Mouse (Mus musculus) forebrain, embryonic 12.5 days (tissue): ENCODE measurements around the gene Kat2b. TPM values are rescaled to one million over a fixed set of nuclear protein-coding genes. Genes with fewer than 3 reads are reported as not detected.
A peak's percentile ranks its signal among the peaks of the same experiment; 100 is the strongest.
"Not testable (repeated sequence)": the region's sequence is repeated elsewhere in the genome, so short reads cannot be mapped to it uniquely, and the experiment has no call there.

ENCODE experiments used
- ATAC-seq: fragments of 200-750 bp; cut with Nextera tagmentation; 2 replicates; pipeline ENCODE4 v1.8.0; 2017; ENCODE audit warnings: moderate TSS enrichment; ENCODE audit not compliant: low FRiP score
- H3K27ac ChIP-seq: fragments of 300-500 bp; sonication (generic); 2 replicates; pipeline ENCODE4 v1.5.1; 2016; ENCODE audit warnings: mild to moderate bottlenecking
- H3K27me3 ChIP-seq: fragments of 300-500 bp; sonication (generic); 2 replicates; pipeline ENCODE4 v1.6.1; 2016; ENCODE audit warnings: mild to moderate bottlenecking
- H3K36me3 ChIP-seq: fragments of 300-500 bp; sonication (generic); replicated peaks from 2 replicates; pipeline ENCODE4 v1.6.1; 2016; ENCODE audit warnings: mild to moderate bottlenecking
- H3K4me1 ChIP-seq: fragments of 300-500 bp; sonication (generic); 2 replicates; pipeline ENCODE4 v1.6.1; 2016
- H3K4me2 ChIP-seq: fragments of 300-500 bp; sonication (generic); 2 replicates; pipeline ENCODE4 v1.6.1; 2016; ENCODE audit warnings: mild to moderate bottlenecking, moderate library complexity
- H3K4me3 ChIP-seq: fragments of 300-500 bp; sonication (generic); replicated peaks from 2 replicates; pipeline ENCODE4 v1.5.1; 2016; ENCODE audit warnings: mild to moderate bottlenecking
- H3K9ac ChIP-seq: fragments of 300-500 bp; sonication (generic); 2 replicates; pipeline ENCODE4 v1.6.1; 2016; ENCODE audit warnings: mild to moderate bottlenecking
- H3K9me3 ChIP-seq: fragments of 300-500 bp; sonication (generic); 2 replicates; pipeline ENCODE4 v1.6.1; 2016
- WGBS: fragments of 180-500 bp; shearing (Covaris S2); methylation state at CpG from one replicate; pipeline ENCODE4 v1.1.7; 2016; 5-methylcytosine and 5-hydroxymethylcytosine counted together
- polyA plus RNA-seq: library from polyadenylated mRNA; unstranded; fragments of >200 nt; fragmentation: Nextera tagmentation; extraction: Ambion mirVana; gene quantifications from 2 replicates; pipeline ENCODE4 v1.2.1, GENCODE M21; 2016

The Kat2b gene
- polyA plus RNA-seq, result 7.4 and 8.1 TPM in 2 replicates

- H3K4me1 ChIP-seq, result peaks cover 33% of the 10 kb centered on the region
- H3K4me2 ChIP-seq, result peak within 1 kb of the TSS; percentile 89
- peak within 1 kb of the TSS; percentile 96 for H3K9ac ChIP-seq
- under 1% methylated on average over 20 of the region's 20 CpGs for WGBS
- peak within 1 kb of the TSS; percentile 97 for H3K27ac ChIP-seq
- no peaks in the 10 kb centered on the region for H3K27me3 ChIP-seq
- no peaks in the 10 kb centered on the region for H3K36me3 ChIP-seq
- H3K4me3 ChIP-seq, result peak within 1 kb of the TSS; percentile 94
- H3K9me3 ChIP-seq, result no peaks in the 10 kb centered on the region
- ATAC-seq, result no peak
These were observed at the start of gene Kat2b for GRCm38 (mm10) chr17:53566161-53566918. TSS of gene Kat2b (plus strand) at chr17:53566861.

DNA sequence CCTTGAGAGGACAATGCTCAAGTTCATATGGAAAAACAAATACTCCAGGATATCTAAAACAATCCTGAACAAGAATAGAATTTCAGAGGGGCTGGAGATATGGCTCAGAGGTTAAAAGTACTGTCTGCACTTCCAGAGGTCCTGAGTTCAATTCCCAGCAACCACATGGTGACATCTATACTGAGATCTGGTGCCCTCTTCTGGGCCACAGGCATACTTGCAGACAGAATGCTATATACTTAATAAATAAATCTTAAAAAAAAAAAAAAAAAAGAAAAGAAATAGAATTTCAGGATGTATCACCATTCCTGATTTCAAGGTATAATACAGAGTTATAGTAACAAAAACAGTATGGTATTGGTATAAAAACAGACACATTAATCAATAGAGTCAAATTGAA lies 47.3 kb upstream of the Kat2b start:
- Histone ChIP-seq H3K36me3 (no peaks in the 10 kb centered on the region), H3K9me3 (no peaks in the 10 kb centered on the region), H3K27ac (no peak overlapping the region), H3K4me1 (no peaks in the 10 kb centered on the region), H3K4me3 (no peak overlapping the region), H3K9ac (no peak overlapping the region), H3K27me3 (no peaks in the 10 kb centered on the region), H3K4me2 (no peak overlapping the region)
- ATAC-seq, result no peak

DNA sequence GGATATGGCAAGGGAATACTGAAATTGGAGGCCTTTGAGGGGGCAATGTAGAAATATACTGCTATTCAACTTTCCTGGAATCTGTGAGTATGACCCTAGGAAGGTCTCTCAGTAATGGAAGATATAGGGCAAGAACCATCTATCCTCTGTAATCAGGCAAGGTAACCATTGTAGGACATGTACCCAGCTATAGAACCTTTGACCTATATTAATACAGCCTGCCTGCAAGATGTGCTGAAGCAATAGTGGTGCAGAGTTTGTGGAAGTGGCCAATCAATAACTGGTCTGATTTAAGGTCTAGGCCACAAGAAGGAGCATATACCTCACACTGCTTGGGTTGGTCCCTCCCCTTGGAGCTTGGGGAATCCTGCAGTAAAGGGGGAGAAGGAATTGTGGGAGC lies 46.2 kb upstream of the Kat2b start:
- no peak overlapping the region for H3K4me3 ChIP-seq
- H3K36me3 ChIP-seq, result no peaks in the 10 kb centered on the region
- no peaks in the 10 kb centered on the region for H3K9me3 ChIP-seq
- no peak for ATAC-seq
- no peak overlapping the region for H3K27ac ChIP-seq
- H3K27me3 ChIP-seq, result no peaks in the 10 kb centered on the region
- H3K4me1 ChIP-seq, result no peaks in the 10 kb centered on the region
- no peak overlapping the region for H3K9ac ChIP-seq
- H3K4me2 ChIP-seq, result no peak overlapping the region

- Histone ChIP-seq H3K4me1 (no peaks in the 10 kb centered on the region), H3K9me3 (no peaks in the 10 kb centered on the region), H3K36me3 (no peaks in the 10 kb centered on the region), H3K4me3 (no peak overlapping the region), H3K9ac (no peak overlapping the region), H3K4me2 (no peak overlapping the region), H3K27me3 (no peaks in the 10 kb centered on the region), H3K27ac (no peak overlapping the region)
- ATAC-seq, result no peak
- WGBS, result 86% methylated on average over 2 of the region's 2 CpGs
These were observed 38.6 kb upstream of the Kat2b start for GRCm38 (mm10) chr17:53528034-53528433.

DNA sequence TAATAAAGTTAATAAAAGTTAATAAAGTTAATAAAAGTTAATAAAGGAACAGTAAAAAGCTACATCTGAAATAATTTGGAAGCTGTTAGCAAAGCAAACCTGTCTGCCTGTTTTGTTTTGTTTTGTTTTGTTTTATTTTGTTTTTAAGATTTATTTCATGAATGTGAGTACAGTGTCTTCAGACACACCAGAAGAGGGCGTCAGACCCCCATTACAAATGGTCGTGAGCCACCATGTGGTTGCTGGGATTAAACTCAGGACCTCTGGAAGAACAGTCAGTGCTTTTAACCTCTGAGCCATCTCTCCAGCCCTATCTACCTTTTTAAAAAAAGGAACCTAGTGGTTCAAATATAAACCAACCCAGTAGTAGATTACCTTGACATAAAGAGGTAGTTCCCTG lies 35.5 kb upstream of the Kat2b start:
- Histone ChIP-seq H3K27me3 (no peaks in the 10 kb centered on the region), H3K36me3 (no peaks in the 10 kb centered on the region), H3K4me3 (no peak overlapping the region), H3K9me3 (no peaks in the 10 kb centered on the region), H3K4me2 (no peak overlapping the region), H3K27ac (no peak overlapping the region), H3K4me1 (no peaks in the 10 kb centered on the region), H3K9ac (no peak overlapping the region)
- no peak for ATAC-seq
- WGBS, result 59% methylated on average over 2 of the region's 2 CpGs

DNA sequence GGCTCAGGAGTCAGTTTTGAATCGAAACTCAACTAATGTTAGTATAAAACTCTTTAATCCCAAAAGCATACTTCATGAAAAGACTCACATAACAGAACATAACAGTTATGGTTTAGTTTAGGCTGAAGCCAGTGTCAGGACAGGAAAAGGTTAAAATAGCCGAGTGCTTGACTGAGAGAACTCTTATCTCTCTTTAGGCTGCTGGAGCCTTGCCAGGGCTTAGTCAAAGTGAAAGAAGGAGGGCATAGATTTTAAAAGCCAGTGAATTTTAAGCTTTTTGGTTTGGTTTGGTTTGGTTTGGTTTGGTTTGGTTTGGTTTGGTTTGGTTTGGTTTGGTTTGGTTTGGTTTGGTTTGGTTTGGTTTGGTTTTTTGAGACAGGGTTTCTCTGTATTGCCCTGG lies 34.2 kb upstream of the Kat2b start:
- no peak for ATAC-seq
- Histone ChIP-seq H3K4me2 (no peak overlapping the region), H3K9ac (no peak overlapping the region), H3K36me3 (no peaks in the 10 kb centered on the region), H3K9me3 (no peaks in the 10 kb centered on the region), H3K27ac (no peak overlapping the region), H3K4me1 (no peaks in the 10 kb centered on the region), H3K27me3 (no peaks in the 10 kb centered on the region), H3K4me3 (no peak overlapping the region)
- WGBS, result 88% methylated on average over 2 of the region's 2 CpGs

DNA sequence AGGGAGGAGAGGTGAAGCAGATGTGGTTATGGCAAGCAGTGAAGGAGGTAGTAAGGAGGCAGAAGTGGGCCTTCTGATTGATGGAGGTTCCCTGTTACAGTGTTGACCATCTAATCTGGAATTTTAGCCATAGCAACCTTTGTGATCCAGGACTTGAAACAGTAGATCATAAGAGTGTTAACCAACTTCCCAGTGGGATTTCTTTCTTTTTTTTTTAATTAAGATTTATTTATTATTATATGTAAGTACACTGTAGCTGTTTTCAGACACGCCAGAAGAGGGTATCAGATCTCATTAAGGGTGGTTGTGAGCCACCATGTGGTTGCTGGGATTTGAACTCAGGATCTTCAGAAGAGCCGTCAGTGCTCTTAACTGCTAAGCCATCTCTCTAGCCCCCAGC lies 27.3 kb upstream of the Kat2b start, which contains the start of gene Pp2d1:
Pp2d1 (minus strand) TSS at position 101 of the 400 bp plus-strand sequence.
- H3K27ac ChIP-seq, H3K9me3 ChIP-seq, H3K36me3 ChIP-seq, H3K4me3 ChIP-seq, H3K4me1 ChIP-seq, H3K27me3 ChIP-seq, H3K4me2 ChIP-seq, H3K9ac ChIP-seq, ATAC-seq: not testable (repeated sequence)
- WGBS, result 78% methylated on average over 2 of the region's 2 CpGs

DNA sequence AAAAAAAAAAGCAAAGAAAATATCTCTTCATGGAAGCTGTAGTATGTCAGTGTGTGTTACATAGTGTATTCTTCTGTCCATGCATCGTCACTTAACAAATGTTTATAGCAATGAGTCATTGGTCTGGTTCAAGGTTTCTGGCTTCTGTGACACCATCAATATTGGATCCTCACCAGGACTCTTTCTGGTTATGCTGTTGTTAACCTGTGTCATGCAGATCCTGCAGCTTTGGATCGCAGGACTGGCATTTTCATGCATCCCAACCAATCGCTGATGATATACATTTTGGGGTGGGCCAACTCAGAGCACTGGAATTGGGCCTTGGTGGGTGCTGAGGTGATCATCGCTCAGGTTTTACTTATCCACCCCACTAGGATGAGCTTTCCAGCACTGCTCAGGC lies 24.1 kb upstream of the Kat2b start:
- Histone ChIP-seq H3K27me3 (no peaks in the 10 kb centered on the region), H3K9ac (no peak overlapping the region), H3K4me3 (no peak overlapping the region), H3K4me2 (no peak overlapping the region), H3K36me3 (no peaks in the 10 kb centered on the region), H3K27ac (no peak overlapping the region), H3K4me1 (no peaks in the 10 kb centered on the region), H3K9me3 (no peaks in the 10 kb centered on the region)
- ATAC-seq, result no peak
- WGBS, result 94% methylated on average over 4 of the region's 4 CpGs

- H3K27ac ChIP-seq, result no peak overlapping the region
- no peak overlapping the region for H3K4me2 ChIP-seq
- H3K27me3 ChIP-seq, result no peaks in the 10 kb centered on the region
- H3K9ac ChIP-seq, result no peak overlapping the region
- H3K9me3 ChIP-seq, result no peaks in the 10 kb centered on the region
- H3K4me3 ChIP-seq, result no peak overlapping the region
- ATAC-seq, result no peak
- 74% methylated on average over 9 of the region's 9 CpGs for WGBS
- no peaks in the 10 kb centered on the region for H3K36me3 ChIP-seq
- no peaks in the 10 kb centered on the region for H3K4me1 ChIP-seq
These were observed 22.9 kb upstream of the Kat2b start for GRCm38 (mm10) chr17:53543591-53544324.

DNA sequence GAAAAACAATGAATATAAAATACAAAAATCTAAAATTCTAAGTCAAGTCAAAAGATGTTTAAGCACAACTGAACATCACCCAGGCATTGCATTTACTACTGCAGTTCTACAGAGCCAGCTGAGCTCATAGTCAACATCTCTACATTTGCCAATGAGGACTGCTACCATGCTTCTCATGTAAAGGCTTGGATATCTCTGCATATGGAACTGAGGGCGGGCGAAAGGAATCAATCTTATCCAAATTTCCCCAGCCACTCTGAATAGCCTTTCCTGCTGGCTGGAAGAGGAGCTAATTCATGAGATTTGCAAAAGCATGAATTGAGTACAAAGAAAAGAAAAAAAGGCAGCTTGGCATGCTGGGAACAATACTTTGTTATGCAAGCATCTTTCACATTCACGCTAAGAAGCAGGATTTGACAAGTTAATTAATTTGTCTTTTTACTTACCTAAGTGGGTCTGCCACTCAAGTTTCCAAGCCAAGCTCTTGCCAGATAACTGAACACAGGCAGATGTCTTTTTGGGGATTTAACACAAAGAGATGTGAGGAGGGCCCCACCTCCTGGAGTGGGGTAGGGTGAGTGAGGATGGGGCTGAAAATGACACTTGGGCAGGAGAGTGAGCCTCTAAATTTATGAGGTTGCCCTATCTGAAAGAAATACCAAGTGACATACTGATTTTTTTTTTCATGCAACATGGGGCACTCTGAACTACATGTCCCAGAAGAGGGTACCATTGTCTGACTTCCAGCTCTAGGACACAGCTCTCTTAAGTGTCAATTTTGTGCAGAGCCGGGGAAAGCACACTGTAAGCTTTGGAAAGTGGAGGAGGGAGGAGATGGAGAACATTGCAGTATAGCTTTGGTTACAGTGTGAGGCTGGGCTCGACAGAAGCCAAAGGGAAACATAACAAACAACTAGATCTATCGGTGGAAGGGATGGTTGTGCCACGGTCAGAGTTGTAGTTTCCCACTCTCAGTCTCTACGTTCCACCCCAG lies 15.1 kb upstream of the Kat2b start:
- H3K36me3 ChIP-seq, result no peaks in the 10 kb centered on the region
- 43% methylated on average over 8 of the region's 8 CpGs for WGBS
- peak; percentile 69 for ATAC-seq
- H3K27ac ChIP-seq, result peak overlapping the region; percentile 47; the same call in 1 of the 2 replicates
- H3K9me3 ChIP-seq, result no peaks in the 10 kb centered on the region
- no peak overlapping the region for H3K4me2 ChIP-seq
- H3K27me3 ChIP-seq, result no peaks in the 10 kb centered on the region
- H3K4me3 ChIP-seq, result no peak overlapping the region
- no peak overlapping the region for H3K9ac ChIP-seq
- H3K4me1 ChIP-seq, result peaks cover 8% of the 10 kb centered on the region

DNA sequence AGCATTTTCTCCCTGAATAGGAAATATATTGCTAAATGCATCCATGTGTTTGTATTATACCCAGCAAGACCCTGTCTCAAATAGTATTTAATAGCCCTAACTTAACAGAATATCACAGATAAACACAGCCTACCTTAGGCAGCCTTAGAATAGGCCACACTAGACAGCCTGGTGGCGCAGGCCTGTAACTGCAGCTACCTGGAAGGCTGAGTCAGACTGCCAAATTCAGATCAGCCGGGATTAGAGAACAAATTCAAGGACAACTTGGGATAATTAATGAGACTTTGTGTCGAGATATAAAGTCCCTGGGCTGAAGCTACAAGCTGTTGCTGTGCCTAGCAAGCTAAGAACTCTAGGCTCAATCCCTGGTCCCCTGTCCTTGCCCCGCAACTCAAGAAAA lies 12.6 kb upstream of the Kat2b start:
- Histone ChIP-seq H3K9ac (no peak overlapping the region), H3K4me3 (no peak overlapping the region), H3K36me3 (no peaks in the 10 kb centered on the region), H3K4me2 (no peak overlapping the region), H3K27ac (no peak overlapping the region), H3K9me3 (no peaks in the 10 kb centered on the region), H3K27me3 (no peaks in the 10 kb centered on the region), H3K4me1 (peaks cover 8% of the 10 kb centered on the region)
- ATAC-seq, result no peak
- 70% methylated on average over 4 of the region's 4 CpGs for WGBS

DNA sequence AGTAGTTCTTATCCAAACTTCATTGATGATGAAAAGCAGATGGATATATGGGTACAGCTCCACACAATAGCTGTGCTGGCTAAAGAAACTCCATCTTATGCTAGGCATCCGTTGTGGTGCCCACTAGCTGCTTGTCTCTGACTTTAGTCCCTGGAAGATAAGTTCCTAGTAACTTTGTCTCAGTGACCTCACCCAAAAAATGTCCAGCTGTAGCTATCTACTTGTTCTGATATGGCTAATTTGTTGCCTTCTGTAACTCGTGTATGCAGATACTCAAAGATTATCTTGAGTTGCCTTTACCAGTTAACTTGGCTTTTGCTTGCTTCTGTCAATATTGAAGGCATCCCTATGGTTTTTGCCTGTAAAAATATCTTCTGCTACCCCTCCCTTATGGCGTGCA lies 11.8 kb upstream of the Kat2b start:
- H3K4me1 ChIP-seq, result peaks cover 8% of the 10 kb centered on the region
- H3K27me3 ChIP-seq, result no peaks in the 10 kb centered on the region
- no peaks in the 10 kb centered on the region for H3K36me3 ChIP-seq
- WGBS, result 82% methylated on average over 3 of the region's 3 CpGs
- no peak overlapping the region for H3K27ac ChIP-seq
- H3K4me3 ChIP-seq, result no peak overlapping the region
- no peak overlapping the region for H3K4me2 ChIP-seq
- H3K9me3 ChIP-seq, result no peaks in the 10 kb centered on the region
- no peak overlapping the region for H3K9ac ChIP-seq
- ATAC-seq, result no peak
